14 mouse cellular contexts compared by ENCODE assay signal in the genomic region with DNA sequence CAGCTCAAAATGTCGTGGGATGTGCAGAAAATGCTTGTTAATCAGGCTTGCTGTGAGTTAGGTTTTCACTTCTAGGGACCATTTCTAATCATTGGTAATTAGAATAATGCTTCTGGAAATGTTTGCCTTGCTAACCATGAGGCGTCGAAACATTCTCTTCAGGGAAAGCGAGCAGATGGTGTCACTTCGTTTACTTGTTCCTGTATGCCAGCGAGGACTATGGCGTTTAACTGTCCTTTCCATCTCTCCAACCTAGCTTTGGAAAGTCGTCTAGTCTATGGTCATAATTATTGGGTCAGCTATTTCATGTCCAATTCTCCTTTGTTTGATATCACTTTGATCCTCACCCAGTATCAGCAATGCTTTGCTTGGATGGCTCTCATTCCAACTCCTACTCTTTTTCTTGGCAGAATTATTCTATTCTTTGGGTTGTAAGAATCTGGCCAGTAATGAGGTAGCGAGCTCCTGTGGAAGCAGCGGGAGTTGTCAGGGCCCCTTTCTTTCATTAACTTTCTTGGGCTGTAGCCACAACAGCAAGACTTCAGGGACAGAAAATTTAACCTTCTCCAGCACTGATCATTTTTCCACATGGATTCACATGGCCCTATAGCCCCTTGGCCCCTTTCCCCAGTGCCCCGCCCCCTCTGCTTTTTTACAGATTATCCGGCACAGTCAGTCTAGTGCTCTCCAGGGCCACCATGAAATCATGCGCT.
A peak's percentile ranks its signal among the peaks of the same experiment; 100 is the strongest.
DNase-seq lines count a peak whose midpoint lies in the region; ATAC-seq lines count a peak whose summit lies in the region.
"Had no signal": no experiment of that assay in that cellular context is flagged by ENCODE, and none has a peak within 500 bp of the region (broad histone marks: within the 10 kb centered on the region; RNA-seq: fewer than 3 reads in every experiment).

No protein-coding gene starts in this region.

- no peak overlapping the region for H3K9ac ChIP-seq in forebrain, embryonic 14.5 days (ENCODE audit: low read length)
- no peak overlapping the region for H3K9ac ChIP-seq in midbrain, embryonic 12.5 days (replicated peaks)
- no peak overlapping the region for H3K9ac ChIP-seq in heart, embryonic 12.5 days
- H3K9ac ChIP-seq: embryonic facial prominence, embryonic 13.5 days had no signal

- H3K9me3 ChIP-seq in forebrain, embryonic 14.5 days (replicated peaks; ENCODE audit: control insufficient read depth, low read length), result no peaks in the 10 kb centered on the region
- H3K9me3 ChIP-seq in midbrain, embryonic 12.5 days, result no peaks in the 10 kb centered on the region
- H3K9me3 ChIP-seq in heart, embryonic 12.5 days (replicated peaks), result no peaks in the 10 kb centered on the region
- H3K9me3 ChIP-seq: embryonic facial prominence, embryonic 13.5 days had no signal

- no peaks in the 10 kb centered on the region for H3K27me3 ChIP-seq in forebrain, embryonic 14.5 days (replicated peaks; ENCODE audit: control insufficient read depth, insufficient read depth, low read length)
- H3K27me3 ChIP-seq in midbrain, embryonic 12.5 days, result no peaks in the 10 kb centered on the region
- H3K27me3 ChIP-seq in heart, embryonic 12.5 days (replicated peaks), result no peaks in the 10 kb centered on the region
- H3K27me3 ChIP-seq: embryonic facial prominence, embryonic 13.5 days had no signal

- intact Hi-C loops in gastrocnemius, postnatal 14 days (cut with DNase I; ENCODE audit: low total_unique reads), result no loop called here

- no peak overlapping the region for H3K27ac ChIP-seq in forebrain, embryonic 14.5 days (ENCODE audit: low read depth, low read length)
- H3K27ac ChIP-seq in midbrain, embryonic 12.5 days (replicated peaks), result no peak overlapping the region
- no peak overlapping the region for H3K27ac ChIP-seq in heart, embryonic 12.5 days (ENCODE audit: poor library complexity, severe bottlenecking)
- H3K27ac ChIP-seq: embryonic facial prominence, embryonic 13.5 days had no signal

- peaks cover 6% of the 10 kb centered on the region for H3K4me1 ChIP-seq in forebrain, embryonic 14.5 days (ENCODE audit: control insufficient read depth, insufficient read depth, low read length)
- no peaks in the 10 kb centered on the region; the same call in 1 of the 2 replicates for H3K4me1 ChIP-seq in midbrain, embryonic 12.5 days
- H3K4me1 ChIP-seq in heart, embryonic 12.5 days (replicated peaks), result no peaks in the 10 kb centered on the region
- H3K4me1 ChIP-seq: embryonic facial prominence, embryonic 13.5 days had no signal

- no peak overlapping the region for H3K4me3 ChIP-seq in forebrain, embryonic 14.5 days (ENCODE audit: low read depth, low read length)
- no peak overlapping the region for H3K4me3 ChIP-seq in midbrain, embryonic 12.5 days
- H3K4me3 ChIP-seq in heart, embryonic 12.5 days, result no peak overlapping the region
- H3K4me3 ChIP-seq: embryonic facial prominence, embryonic 13.5 days had no signal

- no peaks in the 10 kb centered on the region for H3K36me3 ChIP-seq in forebrain, embryonic 14.5 days (ENCODE audit: control insufficient read depth, insufficient read depth, low read length)
- no peaks in the 10 kb centered on the region for H3K36me3 ChIP-seq in midbrain, embryonic 12.5 days
- no peaks in the 10 kb centered on the region for H3K36me3 ChIP-seq in heart, embryonic 12.5 days
- H3K36me3 ChIP-seq: embryonic facial prominence, embryonic 13.5 days had no signal

- H3K4me2 ChIP-seq in forebrain, embryonic 14.5 days (ENCODE audit: low read length), result 0 out of 2 replicates have a peak overlapping the region, but pooled peaks have one; percentile 18
- no peak overlapping the region for H3K4me2 ChIP-seq in midbrain, embryonic 12.5 days (replicated peaks)
- H3K4me2 ChIP-seq in heart, embryonic 12.5 days, result no peak overlapping the region
- H3K4me2 ChIP-seq: embryonic facial prominence, embryonic 13.5 days had no signal

- ATAC-seq in forebrain, embryonic 14.5 days, result peak; percentile 92
- peak; percentile 77 for ATAC-seq in midbrain, embryonic 12.5 days (ENCODE audit: low FRiP score, low read depth)
- ATAC-seq in megakaryocyte-erythroid progenitor cell, adult 5-6 weeks (replicated peaks; ENCODE audit: low FRiP score, low TSS enrichment, poor library complexity, severe bottlenecking), result no peak
- ATAC-seq in heart, embryonic 12.5 days (ENCODE audit: insufficient number of reproducible peaks, low FRiP score), result no peak

- DNase-seq in gastrocnemius, postnatal 14 days, result peak; percentile 2
- DNase-seq in gastrocnemius, adult 8-10 months (ENCODE audit: low spot score in 2 of 2), result no peak
- DNase-seq in embryo, embryonic 10.5 days (ENCODE audit: low spot score), result peak; percentile 40
- DNase-seq in forebrain, embryonic 14.5 days (ENCODE audit: low spot score), result peak; percentile 85
- DNase-seq in c-Kit-positive CD71-positive TER-119-positive erythroid progenitor cells, embryonic 14.5 days (ENCODE audit: low spot score), result no peak
- DNase-seq: kidney, adult 2 months; liver; lung, postnatal 36 days; right cerebral cortex, postnatal 25 days; thymus, postnatal 4 days had no signal

- WGBS in forebrain, embryonic 14.5 days, result 12% methylated on average over 13 of the region's 13 CpGs
- 67% methylated on average over 13 of the region's 13 CpGs for WGBS in midbrain, embryonic 12.5 days
- 76% methylated on average over 13 of the region's 13 CpGs for WGBS in heart, embryonic 12.5 days

Comparison
In these comparisons a context has a peak if more than half of its experiments do, and no peak if none do; other contexts are left out.
1. DNase-seq: peak in gastrocnemius, postnatal 14 days (single experiment), embryo, embryonic 10.5 days (single experiment) and forebrain, embryonic 14.5 days (single experiment); none in gastrocnemius, adult 8-10 months (0 of 2) and c-Kit-positive CD71-positive TER-119-positive erythroid progenitor cells, embryonic 14.5 days (single experiment).
2. ATAC-seq: peak in forebrain, embryonic 14.5 days (single experiment) and midbrain, embryonic 12.5 days (single experiment); none in megakaryocyte-erythroid progenitor cell, adult 5-6 weeks (single experiment) and heart, embryonic 12.5 days (single experiment).